Mouse (Mus musculus) heart, embryonic 10.5 days (tissue): ENCODE data around the gene Cep63. TPM values are rescaled to one million over a fixed set of nuclear protein-coding genes. Genes with fewer than 3 reads are reported as not detected.

Experiments
- DNase-seq: peaks from one replicate; pipeline ENCODE4 v3.0.0-alpha.2; 2017; ENCODE audit warnings: low spot score
- H3K27ac ChIP-seq: fragments of 300-500 bp; sonication (generic); 2 replicates; pipeline ENCODE4 v1.5.1; 2016; ENCODE audit warnings: mild to moderate bottlenecking
- H3K27me3 ChIP-seq: fragments of 300-500 bp; sonication (generic); 2 replicates; pipeline ENCODE4 v1.6.1; 2016; ENCODE audit warnings: mild to moderate bottlenecking; ENCODE audit not compliant: poor library complexity, insufficient read depth, severe bottlenecking
- H3K36me3 ChIP-seq: fragments of 300-500 bp; sonication (generic); 2 replicates; pipeline ENCODE4 v1.6.1; 2016; ENCODE audit warnings: mild to moderate bottlenecking, moderate library complexity
- H3K4me1 ChIP-seq: fragments of 300-500 bp; sonication (generic); 2 replicates; pipeline ENCODE4 v1.6.1; 2016; ENCODE audit warnings: mild to moderate bottlenecking
- H3K4me3 ChIP-seq: fragments of 300-500 bp; sonication (generic); 2 replicates; pipeline ENCODE4 v1.5.1; 2016; ENCODE audit warnings: mild to moderate bottlenecking, moderate library complexity
- H3K9me3 ChIP-seq: fragments of 300-500 bp; sonication (generic); 2 replicates; pipeline ENCODE4 v1.6.1; 2016; ENCODE audit warnings: mild to moderate bottlenecking, moderate library complexity
- WGBS: fragments of 180-500 bp; shearing (Covaris S2); methylation state at CpG from one replicate; pipeline ENCODE4 v1.1.7; 2016; 5-methylcytosine and 5-hydroxymethylcytosine counted together
- polyA plus RNA-seq: library from polyadenylated mRNA; unstranded; fragments of >200 nt; fragmentation: Nextera tagmentation; extraction: Ambion mirVana; gene quantifications from 2 replicates; pipeline ENCODE4 v1.2.1, GENCODE M21; 2016

Gene Cep63
- polyA plus RNA-seq, 1 experiment from 2014 or later = 53.4 TPM

- peaks cover 17% of the 10 kb centered on the region for H3K4me1 ChIP-seq
- DNase-seq = no peak
- H3K4me3 ChIP-seq = peak overlapping the region; percentile 95
- 1% methylated on average over 27 of the region's 27 CpGs for WGBS
- no peaks in the 10 kb centered on the region for H3K9me3 ChIP-seq
- H3K27me3 ChIP-seq = no peaks in the 10 kb centered on the region
- peak overlapping the region; percentile 99 for H3K27ac ChIP-seq
- H3K36me3 ChIP-seq = peaks cover 4% of the 10 kb centered on the region; the same call in 1 of the 2 replicates
Measured at GRCm38 (mm10) chr9:102625401-102625982, 842 bp downstream of the Cep63 start.

DNA sequence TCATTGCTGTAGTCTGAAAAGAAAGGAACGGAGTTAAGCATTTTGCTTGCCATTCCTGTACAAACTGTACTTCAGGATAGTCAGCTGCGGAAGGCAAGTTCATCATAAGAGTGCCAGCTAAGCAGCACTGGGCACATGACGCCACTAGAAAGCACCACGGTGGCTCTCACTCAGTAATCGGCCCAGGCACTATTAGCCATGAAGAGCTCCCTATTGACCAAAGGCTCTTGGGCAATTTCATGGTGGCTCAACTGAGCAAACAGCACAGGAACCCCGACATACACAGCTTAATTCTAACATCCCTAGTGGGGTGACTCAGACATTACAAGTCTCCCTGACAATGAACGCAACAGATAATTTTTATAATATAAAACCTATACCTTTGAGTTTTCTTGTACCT, 2.8 kb downstream of the Cep63 start:
- Histone ChIP-seq H3K27me3 (no peaks in the 10 kb centered on the region), H3K4me3 (no peak overlapping the region), H3K9me3 (no peaks in the 10 kb centered on the region), H3K4me1 (peaks cover 20% of the 10 kb centered on the region), H3K36me3 (peaks cover 3% of the 10 kb centered on the region; the same call in 1 of the 2 replicates), H3K27ac (no peak overlapping the region)
- DNase-seq = no peak
- 93% methylated on average over 7 of the region's 7 CpGs for WGBS

- H3K4me1 ChIP-seq = peaks cover 18% of the 10 kb centered on the region
- peak overlapping the region; percentile 3; the same call in 1 of the 2 replicates for H3K27ac ChIP-seq
- DNase-seq = no peak
- H3K9me3 ChIP-seq = no peaks in the 10 kb centered on the region
- no peak overlapping the region for H3K4me3 ChIP-seq
- 82% methylated on average over 6 of the region's 6 CpGs for WGBS
- peaks cover 11% of the 10 kb centered on the region for H3K36me3 ChIP-seq
- no peaks in the 10 kb centered on the region for H3K27me3 ChIP-seq
Measured at GRCm38 (mm10) chr9:102622876-102623275, 3.5 kb downstream of the Cep63 start.

DNA sequence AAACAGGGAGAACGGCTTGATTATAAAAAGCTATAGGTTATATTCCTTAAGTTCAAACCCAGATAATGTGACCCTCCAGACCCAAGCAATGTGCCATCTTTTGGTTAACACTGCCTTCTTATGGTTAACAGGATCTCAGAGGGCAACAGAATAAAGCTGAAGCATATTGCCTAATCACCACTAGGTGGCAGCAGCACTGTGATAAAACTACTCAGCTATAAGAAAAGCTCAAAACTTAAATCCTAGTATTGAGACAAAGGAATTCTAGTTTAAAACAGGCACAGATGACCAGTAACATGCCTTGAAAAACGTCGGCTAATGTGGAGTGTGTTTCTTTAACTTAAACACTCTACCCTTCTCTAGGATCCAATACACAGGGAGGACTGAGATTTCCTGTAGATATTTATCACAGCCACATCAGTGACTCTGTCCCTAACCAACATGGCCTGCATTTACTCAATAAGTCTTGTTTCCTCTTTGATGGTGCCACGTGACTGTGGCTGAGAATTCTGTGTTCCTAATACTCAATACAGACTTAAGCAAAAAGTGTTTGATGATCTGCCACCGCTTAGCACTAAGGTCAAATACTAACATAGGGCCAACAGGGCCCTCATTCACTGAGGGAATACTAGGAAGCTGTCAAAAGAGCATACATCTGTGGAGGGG, 4.0 kb downstream of the Cep63 start:
- peaks cover 13% of the 10 kb centered on the region for H3K36me3 ChIP-seq
- 31% methylated on average over 5 of the region's 5 CpGs for WGBS
- DNase-seq = no peak
- H3K27ac ChIP-seq = peak overlapping the region; percentile 3; the same call in 1 of the 2 replicates
- H3K4me1 ChIP-seq = peaks cover 13% of the 10 kb centered on the region
- H3K4me3 ChIP-seq = no peak overlapping the region
- H3K27me3 ChIP-seq = no peaks in the 10 kb centered on the region
- no peaks in the 10 kb centered on the region for H3K9me3 ChIP-seq

GRCm38 (mm10) chr9:102621385-102621784, 4.9 kb downstream of the Cep63 start:
- Histone ChIP-seq H3K36me3 (peaks cover 13% of the 10 kb centered on the region), H3K27ac (no peak overlapping the region), H3K27me3 (no peaks in the 10 kb centered on the region), H3K4me1 (peaks cover 11% of the 10 kb centered on the region; the same call in 1 of the 2 replicates), H3K9me3 (no peaks in the 10 kb centered on the region), H3K4me3 (no peak overlapping the region)
- WGBS = 55% methylated on average over 5 of the region's 5 CpGs
- DNase-seq = peak; percentile 31

DNA sequence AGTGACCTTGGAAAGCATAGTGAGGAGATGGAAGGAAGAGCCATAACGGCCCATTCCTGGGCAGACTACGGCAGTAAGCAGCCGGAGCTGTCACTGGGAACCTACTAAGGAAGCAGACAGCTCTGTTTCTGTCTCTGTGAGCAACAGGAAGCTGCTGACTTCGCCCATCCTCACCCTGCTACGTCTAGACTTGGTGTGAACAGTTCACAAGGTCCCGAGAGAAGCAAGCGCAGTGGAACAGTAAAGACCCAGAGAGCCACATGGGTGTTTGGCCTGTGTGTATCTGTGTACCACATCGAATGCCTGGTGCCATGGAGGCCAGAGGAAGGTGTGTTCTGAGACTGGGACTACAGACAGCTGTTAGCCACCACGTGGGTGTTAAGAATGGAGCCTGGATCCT, 10.1 kb downstream of the Cep63 start:
- Histone ChIP-seq H3K4me3 (no peak overlapping the region), H3K27me3 (no peaks in the 10 kb centered on the region), H3K36me3 (peaks cover 47% of the 10 kb centered on the region), H3K4me1 (peaks cover 21% of the 10 kb centered on the region), H3K9me3 (no peaks in the 10 kb centered on the region), H3K27ac (0 out of 2 replicates have a peak overlapping the region, but pooled peaks have one; percentile 30)
- DNase-seq = no peak
- WGBS = 51% methylated on average over 9 of the region's 9 CpGs

- no peak overlapping the region for H3K4me3 ChIP-seq
- H3K27ac ChIP-seq = peak overlapping the region; percentile 42; the same call in 1 of the 2 replicates
- peaks cover 21% of the 10 kb centered on the region for H3K4me1 ChIP-seq
- peaks cover 58% of the 10 kb centered on the region for H3K36me3 ChIP-seq
- H3K9me3 ChIP-seq = no peaks in the 10 kb centered on the region
- DNase-seq = no peak
- WGBS = 48% methylated on average over 3 of the region's 3 CpGs
- H3K27me3 ChIP-seq = no peaks in the 10 kb centered on the region
Measured at GRCm38 (mm10) chr9:102615071-102615470, 11.3 kb downstream of the Cep63 start.

- H3K27me3 ChIP-seq = no peaks in the 10 kb centered on the region
- no peaks in the 10 kb centered on the region for H3K9me3 ChIP-seq
- DNase-seq = no peak
- no peak overlapping the region for H3K4me3 ChIP-seq
- no peak overlapping the region for H3K27ac ChIP-seq
- peaks cover 58% of the 10 kb centered on the region for H3K36me3 ChIP-seq
- WGBS = 87% methylated on average over 3 of the region's 3 CpGs
- peaks cover 8% of the 10 kb centered on the region for H3K4me1 ChIP-seq
Measured at GRCm38 (mm10) chr9:102609221-102609620, 17.1 kb downstream of the Cep63 start.

- H3K27me3 ChIP-seq = no peaks in the 10 kb centered on the region
- peak; percentile 74 for DNase-seq
- 56% methylated on average over 5 of the region's 5 CpGs for WGBS
- no peak overlapping the region for H3K4me3 ChIP-seq
- H3K27ac ChIP-seq = peak overlapping the region; percentile 50
- no peaks in the 10 kb centered on the region for H3K9me3 ChIP-seq
- H3K4me1 ChIP-seq = peaks cover 8% of the 10 kb centered on the region
- peaks cover 46% of the 10 kb centered on the region for H3K36me3 ChIP-seq
Measured at GRCm38 (mm10) chr9:102607471-102607870, 18.9 kb downstream of the Cep63 start.

GRCm38 (mm10) chr9:102605162-102605561, 21.2 kb downstream of the Cep63 start:
- H3K4me1 ChIP-seq = peaks cover 3% of the 10 kb centered on the region; the same call in 1 of the 2 replicates
- H3K27me3 ChIP-seq = no peaks in the 10 kb centered on the region
- WGBS = 87% methylated on average over 6 of the region's 6 CpGs
- no peak overlapping the region for H3K27ac ChIP-seq
- H3K4me3 ChIP-seq = no peak overlapping the region
- no peak for DNase-seq
- peaks cover 29% of the 10 kb centered on the region for H3K36me3 ChIP-seq
- H3K9me3 ChIP-seq = no peaks in the 10 kb centered on the region

- Histone ChIP-seq H3K27ac (no peak overlapping the region), H3K36me3 (peaks cover 13% of the 10 kb centered on the region; the same call in 1 of the 2 replicates), H3K9me3 (no peaks in the 10 kb centered on the region), H3K27me3 (no peaks in the 10 kb centered on the region), H3K4me1 (no peaks in the 10 kb centered on the region), H3K4me3 (no peak overlapping the region)
- 86% methylated on average over 2 of the region's 2 CpGs for WGBS
- no peak for DNase-seq
Measured at GRCm38 (mm10) chr9:102601666-102602065, 24.7 kb downstream of the Cep63 start.

GRCm38 (mm10) chr9:102601187-102601586, 25.1 kb downstream of the Cep63 start:
- Histone ChIP-seq H3K4me3 (no peak overlapping the region), H3K27me3 (no peaks in the 10 kb centered on the region), H3K4me1 (no peaks in the 10 kb centered on the region), H3K9me3 (no peaks in the 10 kb centered on the region), H3K27ac (no peak overlapping the region), H3K36me3 (peaks cover 17% of the 10 kb centered on the region; the same call in 1 of the 2 replicates)
- WGBS = 91% methylated on average over 2 of the region's 2 CpGs
- DNase-seq = no peak

GRCm38 (mm10) chr9:102595662-102596436, 30.5 kb downstream of the Cep63 start:
- Histone ChIP-seq H3K4me1 (0 out of 2 replicates have a peak, but pooled peaks cover 2% of the 10 kb centered on the region), H3K9me3 (no peaks in the 10 kb centered on the region), H3K36me3 (peaks cover 22% of the 10 kb centered on the region), H3K27me3 (no peaks in the 10 kb centered on the region), H3K4me3 (no peak overlapping the region), H3K27ac (no peak overlapping the region)
- WGBS = 83% methylated on average over 8 of the region's 8 CpGs
- peak; percentile 58 for DNase-seq
